Comparison of ENCODE assay signal across 7 mouse cellular contexts in the genomic region with DNA sequence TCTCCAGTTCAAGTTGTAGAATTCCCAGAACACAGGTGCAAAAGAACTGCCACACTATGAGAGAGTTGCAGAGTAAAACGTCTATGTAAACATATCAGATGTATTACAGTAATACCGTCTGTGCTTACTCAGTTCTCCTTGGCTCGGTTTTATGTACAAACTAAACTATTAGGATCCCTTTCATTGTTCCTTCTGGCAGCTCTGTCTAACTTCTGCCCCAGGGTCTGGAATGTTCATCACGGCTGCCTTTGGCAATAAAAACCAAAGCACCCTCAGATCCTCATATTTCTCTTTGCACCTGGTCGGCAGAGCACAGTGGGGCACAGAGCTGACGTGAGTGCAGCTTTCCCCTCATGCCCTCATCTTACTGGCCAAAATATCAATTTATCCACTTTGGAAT. TPM values are rescaled to one million over a fixed set of nuclear protein-coding genes. Genes with fewer than 3 reads are reported as not detected.
DNase-seq lines count a peak whose midpoint lies in the region; TF ChIP-seq lines count a peak whose summit lies in the region.
"Not testable (repeated sequence)": the region's sequence is repeated elsewhere in the genome, so short reads cannot be mapped to it uniquely, and the experiment has no call there.

No protein-coding gene starts in this region.

- TF ChIP-seq EP300 in heart, adult 2 months (IDR thresholded peaks at IDR 0.05; ENCODE audit: insufficient read depth, low read depth, low read length) = not testable (repeated sequence)

- not testable (repeated sequence) for H3K27me3 ChIP-seq in heart, adult 2 months (ENCODE audit: control insufficient read depth, insufficient read depth, low read length)

- intact Hi-C loops in heart, adult 2 months (cut with DNase I) = loop anchor here (5.0 kb wide), 1 partner anchor 93 kb away; no protein-coding TSS in a partner anchor
- intact Hi-C loops in left cerebral cortex, postnatal 25 days (cut with DNase I) = loop anchor here (5.0 kb wide), 1 partner anchor 178 kb away; no protein-coding TSS in a partner anchor

- TF ChIP-seq POLR2A in heart, adult 2 months (IDR thresholded peaks at IDR 0.05; ENCODE audit: insufficient read depth, low read depth, low read length) = not testable (repeated sequence)

- DNase-seq in adrenal gland, adult 8-10 months = peak; percentile 9
- DNase-seq in embryo, embryonic 11.5 days (ENCODE audit: low read depth, low spot score) = peak; percentile 46
- DNase-seq in heart, adult 2 months = peak; percentile 22 to 23
- peak; percentile 26 for DNase-seq in kidney, adult 18-20 months
- DNase-seq in left cerebral cortex, postnatal 25 days (ENCODE audit: low spot score in 2 of 2) = peak; percentile 6
- DNase-seq in mesoderm, embryonic 11.5 days (ENCODE audit: low read depth, low spot score) = peak; percentile 60
- DNase-seq in spleen, postnatal 4 days (ENCODE audit: low spot score in 2 of 2) = peak; percentile 29 to 62

- H3K36me3 ChIP-seq in heart, adult 2 months (ENCODE audit: control insufficient read depth, insufficient read depth, low read length) = not testable (repeated sequence)

- 43% methylated on average over 6 of the region's 6 CpGs for WGBS in heart, adult 2 months

- H3K27ac ChIP-seq in heart, adult 2 months = peak overlapping the region; percentile 0; the same call in 1 of the 2 replicates

- not testable (repeated sequence) for H3K79me2 ChIP-seq in heart, adult 2 months (replicated peaks; ENCODE audit: control insufficient read depth, insufficient read depth, low read length)

- not testable (repeated sequence) for H3K4me1 ChIP-seq in heart, adult 2 months (ENCODE audit: control insufficient read depth, insufficient read depth, low read length)

- not testable (repeated sequence) for TF ChIP-seq CTCF in heart, adult 2 months (IDR thresholded peaks at IDR 0.05)

- not testable (repeated sequence) for H3K4me3 ChIP-seq in heart, adult 2 months

- not testable (repeated sequence) for H3K9ac ChIP-seq in heart, adult 2 months (ENCODE audit: low read depth, low read length)

RNA-seq across cellular contexts. Expression of a gene that starts 34.5 kb away (rescaled TPM):
- total RNA-seq in adrenal gland, adult 8-10 months (2022) = 100 to 1,000 TPM; 122 to 338 (median 214) TPM
- 10 to 100 TPM; 22.9 to 27.8 TPM for total RNA-seq in heart, adult 2 months (2021)
- polyA plus RNA-seq in heart, adult 2 months (2012; rRNA removed) = 27.5 and 60.9 TPM in 2 replicates
- 100 to 1,000 TPM; 175 to 177 TPM for total RNA-seq in left cerebral cortex, postnatal 25 days (2021)

Comparison
In these comparisons a context has a peak if more than half of its experiments do, and no peak if none do; other contexts are left out.
1. DNase-seq: peak in every context shown above with its lines; median percentile 60 in mesoderm, embryonic 11.5 days; 46 in embryo, embryonic 11.5 days; 46 in spleen, postnatal 4 days; 26 in kidney, adult 18-20 months; 22 in heart, adult 2 months; 9 in adrenal gland, adult 8-10 months; 6 in left cerebral cortex, postnatal 25 days.
2. RNA of a gene that starts 34.5 kb away (total RNA-seq): 122 to 338 TPM in adrenal gland, adult 8-10 months and 175 to 177 TPM in left cerebral cortex, postnatal 25 days; 22.9 to 27.8 TPM in heart, adult 2 months; every median in the first group is over 4 times any median in the second.